Mouse (Mus musculus) B cell, adult 2 months (primary cell): ENCODE results near the gene Cntn5.

Source experiments
- DNase-seq, 2 experiments: peaks; one replicate each; pipeline ENCODE4 v3.0.0; 2022

Cntn5 gene

DNA sequence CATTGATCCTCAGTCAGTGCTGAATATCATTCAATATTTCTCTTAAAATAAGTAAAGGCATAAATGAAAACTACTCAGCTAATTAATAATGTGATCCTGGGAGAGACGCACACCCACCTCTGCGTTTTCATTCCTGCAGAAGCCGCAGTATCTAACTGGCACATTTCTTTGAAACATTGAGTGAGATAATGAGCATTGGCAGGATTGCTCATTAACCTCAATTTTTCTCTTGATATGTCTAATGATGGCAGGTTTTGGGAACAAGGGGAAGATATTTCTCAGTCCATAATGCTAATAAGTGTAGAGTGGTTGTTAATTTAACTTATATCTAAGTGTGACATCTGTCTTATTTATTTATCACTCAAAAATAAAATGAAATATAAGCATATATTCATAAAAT lies 734.0 kb downstream of the Cntn5 start:
- DNase-seq, result no peak

DNA sequence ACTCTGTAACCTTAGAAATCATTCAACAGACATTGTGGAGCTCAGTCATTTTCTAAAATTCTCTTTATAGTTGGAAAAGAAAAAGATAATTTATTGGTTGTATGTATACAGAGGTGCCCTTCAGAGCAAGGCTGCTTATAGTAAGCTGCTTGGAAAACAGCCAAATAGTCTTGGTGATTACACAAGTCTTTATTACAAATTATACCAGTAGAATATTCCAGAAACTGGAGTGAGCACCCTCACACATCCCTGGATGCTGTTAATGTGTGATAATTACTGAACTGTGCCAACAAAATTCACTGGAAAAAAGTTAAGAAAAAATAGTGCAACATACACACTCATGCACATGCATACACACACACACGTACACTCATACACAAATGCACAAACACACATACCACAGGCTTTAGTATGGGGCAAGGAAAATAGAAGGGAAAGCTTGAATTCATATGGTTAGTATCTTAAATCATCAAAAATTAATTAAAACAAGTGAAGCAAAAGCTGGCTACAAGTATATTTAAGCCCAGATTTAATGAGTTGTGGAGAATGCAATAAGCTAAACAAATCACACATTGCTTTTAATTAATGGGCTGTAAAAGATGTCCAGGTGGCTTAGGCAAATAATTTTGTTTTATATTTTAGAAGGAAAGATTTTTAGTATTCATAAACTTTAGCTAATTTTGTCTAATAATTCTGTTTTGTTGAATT lies 783.1 kb downstream of the Cntn5 start:
- no peak for DNase-seq

DNA sequence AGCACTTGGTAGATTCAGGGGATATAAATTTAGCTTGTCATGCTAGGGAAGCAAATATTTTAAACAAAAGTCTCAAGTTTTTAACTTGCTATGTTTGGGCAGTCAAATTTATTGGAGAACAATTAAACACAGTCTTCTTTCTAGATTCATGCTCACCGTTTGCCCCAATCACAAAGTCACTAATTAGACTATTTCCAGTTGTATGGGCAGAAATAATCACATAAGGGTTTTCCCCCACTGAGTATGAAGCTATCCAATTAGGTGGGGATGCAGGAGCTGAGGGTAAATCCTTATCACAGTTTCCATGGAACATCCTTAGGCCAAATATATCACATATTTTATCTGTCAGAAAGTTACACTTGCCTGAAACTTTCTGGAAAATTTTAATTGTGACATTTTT lies 788.0 kb downstream of the Cntn5 start:
- no peak for DNase-seq

DNA sequence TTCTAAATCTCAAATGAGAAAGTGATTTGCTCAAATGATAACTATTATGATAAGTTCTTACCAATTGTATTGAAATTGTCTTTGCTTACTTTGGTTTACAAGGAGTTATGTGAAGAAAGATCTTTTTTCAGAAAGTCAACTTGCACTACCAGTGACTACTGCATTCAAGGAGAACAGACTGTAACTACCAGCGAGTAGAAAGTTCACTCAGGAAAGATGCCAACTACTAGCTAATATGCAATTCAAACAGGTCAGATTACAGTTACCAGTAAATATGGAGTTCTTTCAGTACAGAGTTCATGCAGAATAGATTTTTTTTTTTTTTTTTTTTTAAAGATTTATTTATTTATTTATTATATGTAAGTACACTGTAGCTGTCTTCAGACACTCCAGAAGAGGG lies 795.4 kb downstream of the Cntn5 start:
- DNase-seq, result no peak

GRCm38 (mm10) chr9:10107861-10108260 lies 796.7 kb downstream of the Cntn5 start:
- DNase-seq, result no peak

- no peak for DNase-seq
These were observed 802.6 kb downstream of the Cntn5 start for GRCm38 (mm10) chr9:10101812-10102440.

DNA sequence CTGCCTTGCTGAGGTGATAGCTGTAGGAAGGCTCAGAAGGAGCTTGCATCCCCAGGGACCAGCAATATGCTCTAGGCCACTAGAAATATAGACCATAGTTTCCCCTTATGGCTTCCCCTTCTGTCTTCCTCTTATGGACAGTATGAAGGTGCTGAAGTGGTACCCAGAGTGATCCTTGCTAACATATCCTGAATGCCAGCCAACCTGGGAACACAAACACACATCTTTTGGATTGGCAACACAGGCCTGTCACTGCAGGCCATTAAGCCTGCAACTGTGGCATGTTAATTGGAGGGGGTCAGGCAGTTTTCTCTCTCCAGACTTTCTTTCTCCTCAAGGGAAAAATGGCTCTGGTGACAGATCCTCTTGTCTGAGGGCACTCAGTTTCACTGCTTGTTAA lies 828.3 kb downstream of the Cntn5 start:
- DNase-seq, result no peak

DNA sequence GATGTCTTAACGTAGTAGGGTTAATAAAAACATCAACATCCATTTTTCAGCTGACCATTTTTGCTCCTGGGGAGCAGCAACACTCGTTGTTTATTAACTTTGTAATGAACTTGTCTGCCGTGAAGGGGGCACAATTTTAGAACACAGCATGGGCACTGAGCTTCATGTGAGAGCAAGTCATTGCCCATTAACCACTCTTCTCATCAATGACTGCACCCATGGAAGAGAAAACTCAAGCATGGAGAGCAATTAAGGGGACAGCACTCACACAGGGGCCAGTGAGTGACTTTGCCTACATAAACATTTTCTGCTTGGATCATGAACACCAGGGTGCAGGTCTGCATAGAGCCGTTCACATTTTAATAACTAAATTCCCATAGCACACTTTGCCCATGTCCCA lies 831.2 kb downstream of the Cntn5 start:
- DNase-seq, result no peak

DNA sequence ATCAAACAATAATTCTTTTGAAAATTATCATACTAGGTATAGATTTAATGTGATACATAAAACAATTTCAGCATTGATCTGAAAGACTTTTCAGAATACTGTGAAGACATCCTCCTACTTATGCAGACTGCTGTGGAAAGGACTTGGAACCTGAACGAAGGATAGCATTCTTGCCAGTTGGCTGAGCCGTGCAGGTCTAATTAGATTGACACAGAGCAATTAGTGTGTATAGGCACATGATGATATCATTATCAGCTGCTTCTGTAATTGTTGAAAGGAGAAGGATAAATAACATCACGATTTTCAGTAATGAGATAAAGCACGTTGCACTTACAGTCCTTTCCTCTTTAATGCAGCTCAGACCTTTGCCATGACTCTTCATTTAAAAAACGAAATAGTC lies 831.7 kb downstream of the Cntn5 start:
- no peak for DNase-seq

DNA sequence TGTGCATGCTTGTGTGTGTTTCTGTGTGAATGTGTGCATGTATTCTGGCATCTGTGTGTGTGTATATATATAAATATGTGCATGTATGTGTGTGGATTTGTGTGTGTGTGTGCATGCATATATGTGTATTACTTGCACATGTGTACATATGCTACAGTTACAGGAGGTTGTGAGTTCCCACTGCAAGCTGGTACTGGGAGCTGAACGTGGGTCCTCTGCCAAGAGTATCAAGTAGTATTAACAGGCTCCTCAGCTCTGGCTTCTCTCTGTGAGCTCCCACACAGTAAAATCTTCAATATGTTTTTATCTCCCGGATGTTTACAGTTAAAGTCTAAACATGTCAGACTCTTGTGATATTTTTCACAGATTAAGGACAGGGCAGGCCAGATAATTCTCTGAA lies 833.3 kb downstream of the Cntn5 start:
- no peak for DNase-seq

GRCm38 (mm10) chr9:10044969-10045789 lies 859.4 kb downstream of the Cntn5 start:
- DNase-seq, result no peak

GRCm38 (mm10) chr9:10043001-10043400 lies 861.6 kb downstream of the Cntn5 start:
- no peak for DNase-seq

GRCm38 (mm10) chr9:10015129-10015528 lies 889.4 kb downstream of the Cntn5 start:
- no peak for DNase-seq

DNA sequence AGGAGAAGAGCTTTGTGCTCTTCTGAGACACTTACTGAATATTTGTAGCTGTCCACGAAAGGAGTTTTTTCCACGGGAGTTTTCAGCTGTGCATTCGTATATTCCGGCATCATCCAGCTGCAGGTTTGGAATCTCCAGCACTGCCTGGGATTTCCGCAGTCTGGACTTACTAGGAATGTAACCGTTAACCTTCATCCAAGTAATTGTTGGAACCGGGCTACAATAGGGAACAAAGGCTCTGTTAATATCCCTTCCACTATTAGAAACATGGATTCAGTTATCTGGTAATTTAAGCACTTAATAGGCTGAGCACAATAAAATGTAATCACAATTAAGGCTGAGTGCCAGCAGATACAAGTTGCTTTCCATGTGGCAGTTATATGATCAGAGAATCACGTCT lies 920.5 kb downstream of the Cntn5 start:
- no peak for DNase-seq

DNA sequence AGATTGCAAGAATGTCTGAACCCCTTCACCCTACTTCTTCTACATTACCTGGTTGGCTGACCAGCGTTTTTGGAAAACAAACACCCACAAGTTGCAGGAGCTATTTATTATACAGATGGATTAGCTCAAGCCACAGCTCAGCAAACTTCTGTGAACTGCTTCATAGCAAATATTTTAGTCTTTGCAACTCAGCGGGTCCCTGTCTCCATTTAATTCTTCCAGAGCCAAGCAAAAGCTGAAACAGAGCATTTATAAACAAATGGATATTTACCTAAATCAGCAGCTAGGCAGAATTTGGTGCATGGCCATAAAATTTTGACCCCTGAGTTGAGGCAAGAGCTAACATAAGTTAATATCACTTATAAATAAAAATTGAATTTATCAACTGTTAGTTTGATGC lies 921.4 kb downstream of the Cntn5 start:
- no peak for DNase-seq

- no peak for DNase-seq
These were observed 939.2 kb downstream of the Cntn5 start for GRCm38 (mm10) chr9:9965370-9965769.

GRCm38 (mm10) chr9:9960610-9961172 lies 943.9 kb downstream of the Cntn5 start:
- no peak for DNase-seq

DNA sequence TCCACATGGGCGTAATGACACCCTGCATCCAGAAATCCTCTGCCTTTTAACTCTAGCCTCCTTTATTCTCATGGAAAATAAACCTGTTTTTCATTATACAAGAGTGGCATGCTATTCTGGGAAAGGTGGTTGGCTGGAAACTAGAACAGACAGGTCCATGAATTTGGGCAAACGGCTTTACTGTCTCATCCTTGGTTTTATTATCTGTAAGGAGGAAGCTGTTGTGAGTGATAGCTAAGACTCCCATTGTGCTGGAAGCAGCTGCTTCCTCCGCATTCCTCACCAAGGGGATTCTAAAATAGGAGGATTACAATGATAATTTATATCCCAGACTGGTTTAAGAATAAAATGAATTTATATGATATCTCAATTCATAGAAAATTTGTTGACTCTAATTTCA lies 955.2 kb downstream of the Cntn5 start:
- DNase-seq, result no peak

DNA sequence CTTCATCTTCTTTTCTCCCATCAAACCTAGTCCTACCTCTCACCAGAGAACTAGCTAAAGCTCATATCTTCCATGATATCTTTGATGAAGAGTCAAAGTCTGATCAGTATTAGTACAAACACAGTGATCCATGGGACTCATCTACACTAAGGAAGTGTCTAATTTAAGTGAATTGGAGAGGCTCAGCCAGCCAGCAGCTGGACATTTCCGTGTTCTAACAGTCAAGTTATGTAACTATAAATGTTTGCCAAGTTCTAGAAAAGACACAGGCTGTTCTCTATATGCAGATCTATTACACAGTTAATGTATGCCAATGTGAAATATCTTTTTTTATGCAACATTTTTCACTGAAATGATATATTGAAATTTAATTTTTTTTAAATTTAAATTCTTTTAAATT lies 959.7 kb downstream of the Cntn5 start:
- no peak for DNase-seq

GRCm38 (mm10) chr9:9937444-9938436 lies 966.8 kb downstream of the Cntn5 start:
- DNase-seq, result no peak

DNA sequence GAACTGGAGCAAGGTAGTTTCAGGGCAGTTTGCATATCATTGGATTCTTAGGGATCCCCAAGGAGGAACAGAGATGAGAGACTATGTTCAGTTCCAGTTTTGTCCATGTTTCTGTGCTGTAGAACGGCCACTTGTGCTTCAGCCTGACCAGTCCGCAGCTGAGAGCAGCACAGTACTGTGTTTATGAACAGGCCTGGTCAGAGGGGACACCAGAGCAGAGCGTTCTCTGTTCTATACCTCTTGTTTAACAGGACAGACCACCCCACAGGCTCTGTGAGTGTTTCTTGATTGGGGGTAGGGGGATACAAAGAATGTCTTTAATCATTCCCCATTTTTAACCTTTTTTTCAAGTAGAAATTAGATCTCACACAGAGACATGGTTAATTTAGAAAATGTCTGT lies 984.0 kb downstream of the Cntn5 start:
- no peak for DNase-seq

- no peak for DNase-seq
These were observed 1005.5 kb downstream of the Cntn5 start for GRCm38 (mm10) chr9:9899070-9899469.
